26 mouse cellular contexts compared by ENCODE assay signal in genomic region chr17:31307756-31308155, GRCm38 (mm10). TPM values are rescaled to one million over a fixed set of nuclear protein-coding genes. Genes with fewer than 3 reads are reported as not detected.
DNase-seq lines count a peak whose midpoint lies in the region; ATAC-seq and TF ChIP-seq lines count a peak whose summit lies in the region.
"Had no signal": no experiment of that assay in that cellular context is flagged by ENCODE, and none has a peak within 500 bp of the region (broad histone marks: within the 10 kb centered on the region; RNA-seq: fewer than 3 reads in every experiment).

No protein-coding gene starts in this region.

- H3K9me3 ChIP-seq in lung, postnatal 0 days (ENCODE audit: low read length), result no peaks in the 10 kb centered on the region
- H3K9me3 ChIP-seq in stomach, embryonic 16.5 days (replicated peaks; ENCODE audit: control insufficient read depth, low read length), result no peaks in the 10 kb centered on the region
- H3K9me3 ChIP-seq in forebrain, postnatal 0 days (ENCODE audit: low read length), result no peaks in the 10 kb centered on the region
- H3K9me3 ChIP-seq: embryonic facial prominence, embryonic 15.5 days; forebrain, embryonic 13.5 days; hindbrain, embryonic 10.5 days; lung, embryonic 15.5 days; midbrain, embryonic 12.5 days; neural tube, embryonic 12.5 days had no signal

- ATAC-seq in lung, postnatal 0 days, result no peak
- ATAC-seq in stomach, embryonic 16.5 days (ENCODE audit: insufficient read depth, low FRiP score), result no peak
- ATAC-seq in forebrain, postnatal 0 days, result no peak
- ATAC-seq in erythroid progenitor cell, adult 5-6 weeks (replicated peaks; ENCODE audit: low FRiP score, poor library complexity, severe bottlenecking), result no peak
- ATAC-seq: forebrain, embryonic 13.5 days; hindbrain, embryonic 16.5 days had no signal

- DNase-seq in gastrocnemius, adult 2 months, result no peak
- no peak for DNase-seq in gastrocnemius, postnatal 25 days
- DNase-seq in lung, postnatal 0 days (ENCODE audit: low spot score), result no peak
- DNase-seq in lung, postnatal 14 days, result no peak
- DNase-seq in ZHBTc4 (ENCODE audit: low read depth, low spot score), result peak; percentile 90
- no peak for DNase-seq in forebrain, postnatal 0 days
- DNase-seq: adrenal gland, adult 8-10 months; cerebellum, adult 2 months; cerebellum, postnatal 14 days; kidney, adult 9 months; kidney, postnatal 10 days; layer of hippocampus, adult 9-11 months; liver; right cerebral cortex, adult 18-20 months had no signal

- intact Hi-C loops in gastrocnemius, adult 2 months (cut with DNase I), result loop anchor here (1.0 kb wide), 1 partner anchor 53 kb away; no protein-coding TSS in a partner anchor

- TF ChIP-seq CTCF in gastrocnemius, adult 2 months (IDR thresholded peaks at IDR 0.05), result no peak
- no peak for TF ChIP-seq CTCF in lung, postnatal 0 days (IDR thresholded peaks at IDR 0.05)
- TF ChIP-seq CTCF in forebrain, postnatal 0 days (IDR thresholded peaks at IDR 0.05; ENCODE audit: low read depth), result no peak

- peak overlapping the region; percentile 2; the same call in 1 of the 2 replicates for H3K27ac ChIP-seq in gastrocnemius, adult 2 months
- peak overlapping the region; percentile 73 for H3K27ac ChIP-seq in lung, postnatal 0 days (ENCODE audit: low read length)
- peak overlapping the region; percentile 38 for H3K27ac ChIP-seq in stomach, embryonic 16.5 days (ENCODE audit: low read length)
- no peak overlapping the region for H3K27ac ChIP-seq in forebrain, postnatal 0 days (ENCODE audit: low read depth, low read length)
- H3K27ac ChIP-seq: embryonic facial prominence, embryonic 15.5 days; forebrain, embryonic 13.5 days; liver, embryonic 14.5 days; lung, embryonic 15.5 days; midbrain, embryonic 12.5 days; neural tube, embryonic 12.5 days had no signal

- no peaks in the 10 kb centered on the region for H3K36me3 ChIP-seq in lung, postnatal 0 days (ENCODE audit: insufficient read depth, low read length)
- H3K36me3 ChIP-seq in stomach, embryonic 16.5 days (ENCODE audit: control insufficient read depth, insufficient read depth, low read length), result peaks cover 4% of the 10 kb centered on the region; the same call in 1 of the 2 replicates
- H3K36me3 ChIP-seq in forebrain, postnatal 0 days (ENCODE audit: insufficient read depth), result 0 out of 2 replicates have a peak, but pooled peaks cover 3% of the 10 kb centered on the region
- H3K36me3 ChIP-seq: embryonic facial prominence, embryonic 15.5 days; lung, embryonic 15.5 days; midbrain, embryonic 12.5 days; neural tube, embryonic 12.5 days had no signal

- no peak for TF ChIP-seq EP300 in lung, postnatal 0 days (IDR thresholded peaks at IDR 0.05)

- H3K27me3 ChIP-seq in lung, postnatal 0 days (replicated peaks; ENCODE audit: insufficient read depth, low read length), result no peaks in the 10 kb centered on the region
- H3K27me3 ChIP-seq in stomach, embryonic 16.5 days (ENCODE audit: control insufficient read depth, insufficient read depth, low read length), result no peaks in the 10 kb centered on the region
- H3K27me3 ChIP-seq in forebrain, postnatal 0 days (ENCODE audit: insufficient read depth, low read length), result no peaks in the 10 kb centered on the region
- H3K27me3 ChIP-seq: embryonic facial prominence, embryonic 15.5 days; forebrain, embryonic 13.5 days; lung, embryonic 15.5 days; midbrain, embryonic 12.5 days; neural tube, embryonic 12.5 days had no signal

- no peaks in the 10 kb centered on the region; the same call in 1 of the 2 replicates for H3K4me1 ChIP-seq in lung, postnatal 0 days (ENCODE audit: insufficient read depth, low read depth, low read length)
- H3K4me1 ChIP-seq in stomach, embryonic 16.5 days (ENCODE audit: control insufficient read depth, insufficient read depth, low read length), result no peaks in the 10 kb centered on the region
- no peaks in the 10 kb centered on the region for H3K4me1 ChIP-seq in forebrain, postnatal 0 days (ENCODE audit: insufficient read depth)
- H3K4me1 ChIP-seq: forebrain, embryonic 13.5 days; midbrain, embryonic 12.5 days had no signal

- WGBS in lung, postnatal 0 days, result 50% methylated on average over 3 of the region's 3 CpGs
- WGBS in stomach, embryonic 16.5 days, result 78% methylated on average over 3 of the region's 3 CpGs
- WGBS in forebrain, postnatal 0 days, result 91% methylated on average over 3 of the region's 3 CpGs

- no peak overlapping the region for H3K4me2 ChIP-seq in lung, postnatal 0 days (replicated peaks; ENCODE audit: low read depth, low read length)
- no peak overlapping the region for H3K4me2 ChIP-seq in stomach, embryonic 16.5 days (ENCODE audit: low read depth, low read length)
- no peak overlapping the region for H3K4me2 ChIP-seq in forebrain, postnatal 0 days (ENCODE audit: low read depth)
- H3K4me2 ChIP-seq: embryonic facial prominence, embryonic 15.5 days; forebrain, embryonic 13.5 days; lung, embryonic 15.5 days; midbrain, embryonic 12.5 days; neural tube, embryonic 12.5 days had no signal

- no peak overlapping the region for H3K9ac ChIP-seq in lung, postnatal 0 days (replicated peaks; ENCODE audit: low read depth)
- H3K9ac ChIP-seq in stomach, embryonic 16.5 days (ENCODE audit: low read length), result no peak overlapping the region
- H3K9ac ChIP-seq in forebrain, postnatal 0 days, result no peak overlapping the region
- H3K9ac ChIP-seq: embryonic facial prominence, embryonic 15.5 days; forebrain, embryonic 13.5 days; liver, embryonic 14.5 days; lung, embryonic 15.5 days; midbrain, embryonic 12.5 days; neural tube, embryonic 12.5 days had no signal

- H3K4me3 ChIP-seq in gastrocnemius, adult 2 months, result no peak overlapping the region
- no peak overlapping the region for H3K4me3 ChIP-seq in lung, postnatal 0 days (ENCODE audit: low read depth, low read length)
- no peak overlapping the region for H3K4me3 ChIP-seq in stomach, embryonic 16.5 days (replicated peaks; ENCODE audit: low read length)
- H3K4me3 ChIP-seq in forebrain, postnatal 0 days (ENCODE audit: low read depth, low read length), result no peak overlapping the region
- H3K4me3 ChIP-seq: embryonic facial prominence, embryonic 15.5 days; forebrain, embryonic 13.5 days; hindbrain, embryonic 10.5 days; lung, embryonic 15.5 days; midbrain, embryonic 12.5 days; myocyte; neural tube, embryonic 12.5 days had no signal

RNA-seq across cellular contexts. Expression of gene Slc37a1, which starts 21.2 kb away (rescaled TPM):
- total RNA-seq in gastrocnemius, adult 2 months (2021), result 1 to 10 TPM; 3.0 to 4.2 TPM
- total RNA-seq in gastrocnemius, postnatal 25 days (2021), result 1 to 10 TPM; 3.0 to 5.2 TPM
- polyA plus RNA-seq in lung, postnatal 0 days (2015; fragmentation: Nextera tagmentation; extraction: Ambion mirVana), result 25.2 and 33.9 TPM in 2 replicates
- 16.1 and 22.5 TPM in 2 replicates for polyA plus RNA-seq in stomach, embryonic 16.5 days (2015; fragmentation: Nextera tagmentation; extraction: Ambion mirVana)
- 10.0 and 15.3 TPM in 2 replicates for total RNA-seq in forebrain, postnatal 0 days (2014; rRNA removed)
- 4.7 and 6.7 TPM in 2 replicates for polyA plus RNA-seq in forebrain, postnatal 0 days (2015; fragmentation: Nextera tagmentation; extraction: Ambion mirVana)
- total RNA-seq in erythroid progenitor cell, adult 5-6 weeks (2015; ENCODE audit: low replicate concordance), result 2.5 and 4.7 TPM in 2 replicates
- 0.23 and 1.2 TPM in 2 replicates for total RNA-seq in erythroid progenitor cell, adult 5-6 weeks (2017; ENCODE audit: low replicate concordance)

RNA-seq across cellular contexts. Expression of gene Rsph1, which starts 30.6 kb away (rescaled TPM):
- total RNA-seq in gastrocnemius, adult 2 months (2021), result 10 to 100 TPM in 1 of 2 experiments, 1 to 10 TPM in 1; 4.7 to 17.5 TPM
- total RNA-seq in gastrocnemius, postnatal 25 days (2021), result 10 to 100 TPM in 1 of 2 experiments, 1 to 10 TPM in 1; 8.0 to 10.2 TPM
- polyA plus RNA-seq in lung, postnatal 0 days (2015; fragmentation: Nextera tagmentation; extraction: Ambion mirVana), result 21.4 and 25.2 TPM in 2 replicates
- polyA plus RNA-seq in stomach, embryonic 16.5 days (2015; fragmentation: Nextera tagmentation; extraction: Ambion mirVana), result 1.5 and 2.5 TPM in 2 replicates
- total RNA-seq in forebrain, postnatal 0 days (2014; rRNA removed), result 2.8 and 6.0 TPM in 2 replicates
- polyA plus RNA-seq in forebrain, postnatal 0 days (2015; fragmentation: Nextera tagmentation; extraction: Ambion mirVana), result 6.9 and 11.3 TPM in 2 replicates
- total RNA-seq in erythroid progenitor cell, adult 5-6 weeks (2015; ENCODE audit: low replicate concordance), result 4.0 TPM in 1 of 2 replicates, not detected in the other
- not detected in 2 replicates for total RNA-seq in erythroid progenitor cell, adult 5-6 weeks (2017; ENCODE audit: low replicate concordance)
- total RNA-seq: CH12.LX had no signal
